Mouse (Mus musculus): ENCODE results near the gene Sbds.

- TF ChIP-seq CTCF (IDR thresholded peaks at IDR 0.05; ENCODE audit: low read depth) (peak; percentile 34; the same call in 1 of the 2 replicates), EP300 (IDR thresholded peaks at IDR 0.05; ENCODE audit: low read depth) (no peak)
These were observed at the start of gene Sbds, which contains the start of gene Tyw1 for GRCm38 (mm10) chr5:130255017-130255720.
